22 mouse cellular contexts compared by ENCODE assay signal in the genomic region with DNA sequence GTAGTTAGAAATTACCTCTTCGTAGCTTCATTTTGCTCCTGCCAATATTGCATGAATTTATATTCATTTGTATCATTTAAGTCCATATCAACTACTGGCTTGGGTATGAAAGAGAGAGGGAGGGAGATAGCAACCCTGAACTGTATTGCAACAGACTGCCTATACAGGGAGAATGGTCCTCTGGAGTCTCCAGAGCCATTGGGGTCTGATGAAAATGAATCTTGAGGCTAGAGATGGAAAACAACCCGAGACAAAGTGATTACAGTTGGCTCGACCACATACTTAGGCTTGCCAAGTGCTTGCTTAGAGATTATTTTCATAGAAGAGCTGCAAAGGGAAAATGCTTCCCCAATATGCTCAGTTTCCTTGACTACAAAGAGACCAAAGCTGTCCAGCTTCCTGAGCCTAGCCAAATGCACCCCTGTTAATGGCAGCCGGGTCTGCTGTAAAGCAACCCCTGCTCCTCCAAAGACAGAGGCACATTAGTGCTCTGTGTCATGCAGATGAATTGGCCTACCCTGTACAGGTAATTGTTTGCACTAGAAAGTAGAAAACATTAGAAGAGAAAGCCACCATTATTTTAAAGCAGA.
DNase-seq lines count a peak whose midpoint lies in the region; ATAC-seq and TF ChIP-seq lines count a peak whose summit lies in the region.
"Had no signal": no experiment of that assay in that cellular context is flagged by ENCODE, and none has a peak within 500 bp of the region (broad histone marks: within the 10 kb centered on the region; RNA-seq: fewer than 3 reads in every experiment).

No protein-coding gene starts in this region.

- no peak for DNase-seq in hindbrain, embryonic 14.5 days (ENCODE audit: low spot score)
- DNase-seq in hindbrain, embryonic 10.5 days (ENCODE audit: low spot score) = no peak
- DNase-seq in left cerebral cortex, postnatal 4 days = peak; percentile 0
- no peak for DNase-seq in left cerebral cortex, adult 8-10 months (ENCODE audit: low spot score in 2 of 2)
- DNase-seq in forebrain, postnatal 0 days = peak; percentile 40
- DNase-seq in layer of hippocampus, postnatal 14 days (ENCODE audit: low spot score in 2 of 2) = peak; percentile 6 to 30
- DNase-seq: cerebellum, adult 9-11 months; gastrocnemius, postnatal 25 days; heart, adult 2 months; heart, postnatal 4 days; kidney, adult 18-20 months; kidney, postnatal 14 days; lung, postnatal 4 days; right cerebral cortex, adult 18-20 months had no signal

- no peaks in the 10 kb centered on the region for H3K36me3 ChIP-seq in hindbrain, embryonic 14.5 days (replicated peaks; ENCODE audit: control insufficient read depth, insufficient read depth)
- no peaks in the 10 kb centered on the region for H3K36me3 ChIP-seq in hindbrain, embryonic 10.5 days
- H3K36me3 ChIP-seq in forebrain, postnatal 0 days (ENCODE audit: insufficient read depth) = no peaks in the 10 kb centered on the region
- no peaks in the 10 kb centered on the region for H3K36me3 ChIP-seq in intestine, postnatal 0 days (ENCODE audit: control insufficient read depth, insufficient read depth)
- H3K36me3 ChIP-seq: embryonic facial prominence, embryonic 13.5 days; heart, embryonic 15.5 days; limb, embryonic 12.5 days; liver, embryonic 12.5 days; lung, embryonic 15.5 days had no signal

- no peak overlapping the region for H3K4me2 ChIP-seq in hindbrain, embryonic 14.5 days (replicated peaks)
- H3K4me2 ChIP-seq in forebrain, postnatal 0 days (ENCODE audit: low read depth) = no peak overlapping the region
- no peak overlapping the region for H3K4me2 ChIP-seq in intestine, postnatal 0 days (replicated peaks; ENCODE audit: low read depth)
- H3K4me2 ChIP-seq: embryonic facial prominence, embryonic 13.5 days; heart, embryonic 15.5 days; limb, embryonic 12.5 days; liver, embryonic 12.5 days; lung, embryonic 15.5 days had no signal

- intact Hi-C loops in left cerebral cortex, postnatal 4 days (cut with DNase I) = no loop called here

- no peak overlapping the region for H3K9ac ChIP-seq in hindbrain, embryonic 14.5 days
- H3K9ac ChIP-seq in forebrain, postnatal 0 days = no peak overlapping the region
- no peak overlapping the region for H3K9ac ChIP-seq in intestine, postnatal 0 days (ENCODE audit: low read depth, low read length)
- H3K9ac ChIP-seq: embryonic facial prominence, embryonic 13.5 days; heart, embryonic 15.5 days; limb, embryonic 12.5 days; liver, embryonic 12.5 days; lung, embryonic 15.5 days had no signal

- no peak for TF ChIP-seq CTCF in forebrain, postnatal 0 days (IDR thresholded peaks at IDR 0.05; ENCODE audit: low read depth)
- TF ChIP-seq CTCF in intestine, postnatal 0 days (IDR thresholded peaks at IDR 0.05; ENCODE audit: low read depth) = no peak

- no peak overlapping the region for H3K27ac ChIP-seq in hindbrain, embryonic 14.5 days
- no peak overlapping the region for H3K27ac ChIP-seq in hindbrain, embryonic 10.5 days
- peak overlapping the region; percentile 40 for H3K27ac ChIP-seq in forebrain, postnatal 0 days (ENCODE audit: low read depth, low read length)
- no peak overlapping the region for H3K27ac ChIP-seq in intestine, postnatal 0 days (ENCODE audit: low read depth, low read length)
- H3K27ac ChIP-seq: embryonic facial prominence, embryonic 13.5 days; heart, adult 2 months; heart, embryonic 15.5 days; left cerebral cortex, adult 2 months; limb, embryonic 12.5 days; liver, embryonic 12.5 days; lung, embryonic 15.5 days; stomach, postnatal 0 days had no signal

- H3K9me3 ChIP-seq in hindbrain, embryonic 14.5 days (ENCODE audit: control insufficient read depth, low read length) = no peaks in the 10 kb centered on the region
- H3K9me3 ChIP-seq in hindbrain, embryonic 10.5 days = no peaks in the 10 kb centered on the region
- H3K9me3 ChIP-seq in forebrain, postnatal 0 days (ENCODE audit: low read length) = no peaks in the 10 kb centered on the region
- H3K9me3 ChIP-seq in intestine, postnatal 0 days (ENCODE audit: control insufficient read depth) = no peaks in the 10 kb centered on the region
- H3K9me3 ChIP-seq: embryonic facial prominence, embryonic 13.5 days; heart, embryonic 15.5 days; limb, embryonic 12.5 days; liver, embryonic 12.5 days; lung, embryonic 15.5 days had no signal

- H3K4me1 ChIP-seq in hindbrain, embryonic 14.5 days (replicated peaks; ENCODE audit: control insufficient read depth, insufficient read depth, low read length) = no peaks in the 10 kb centered on the region
- H3K4me1 ChIP-seq in hindbrain, embryonic 10.5 days (replicated peaks) = no peaks in the 10 kb centered on the region
- H3K4me1 ChIP-seq in forebrain, postnatal 0 days (ENCODE audit: insufficient read depth) = no peaks in the 10 kb centered on the region; the same call in 1 of the 2 replicates
- no peaks in the 10 kb centered on the region for H3K4me1 ChIP-seq in intestine, postnatal 0 days (replicated peaks; ENCODE audit: control insufficient read depth, insufficient read depth, low read length)
- H3K4me1 ChIP-seq: embryonic facial prominence, embryonic 13.5 days; heart, embryonic 15.5 days; limb, embryonic 12.5 days; liver, embryonic 12.5 days; lung, embryonic 15.5 days had no signal

- H3K4me3 ChIP-seq in hindbrain, embryonic 14.5 days (replicated peaks; ENCODE audit: low read length) = no peak overlapping the region
- H3K4me3 ChIP-seq in hindbrain, embryonic 10.5 days = no peak overlapping the region
- no peak overlapping the region for H3K4me3 ChIP-seq in forebrain, postnatal 0 days (ENCODE audit: low read depth, low read length)
- no peak overlapping the region for H3K4me3 ChIP-seq in intestine, postnatal 0 days (ENCODE audit: low read depth, low read length)
- H3K4me3 ChIP-seq: embryonic facial prominence, embryonic 13.5 days; heart, adult 2 months; heart, embryonic 15.5 days; left cerebral cortex, adult 2 months; limb, embryonic 12.5 days; liver, embryonic 12.5 days; lung, embryonic 15.5 days had no signal

- 71% methylated on average over 4 of the region's 4 CpGs for WGBS in hindbrain, embryonic 14.5 days
- WGBS in hindbrain, embryonic 10.5 days = 86% methylated on average over 4 of the region's 4 CpGs
- WGBS in forebrain, postnatal 0 days = 39% methylated on average over 4 of the region's 4 CpGs
- 69% methylated on average over 4 of the region's 4 CpGs for WGBS in intestine, postnatal 0 days

- peak; percentile 53; the same call in 1 of the 2 replicates for ATAC-seq in hindbrain, embryonic 14.5 days (ENCODE audit: low FRiP score)
- peak; percentile 50 for ATAC-seq in forebrain, postnatal 0 days
- no peak for ATAC-seq in intestine, postnatal 0 days
- ATAC-seq: liver, embryonic 12.5 days had no signal

- H3K27me3 ChIP-seq in hindbrain, embryonic 14.5 days (ENCODE audit: control insufficient read depth, insufficient read depth, low read length) = no peaks in the 10 kb centered on the region
- H3K27me3 ChIP-seq in hindbrain, embryonic 10.5 days (ENCODE audit: insufficient read depth, poor library complexity, severe bottlenecking) = no peaks in the 10 kb centered on the region
- no peaks in the 10 kb centered on the region for H3K27me3 ChIP-seq in forebrain, postnatal 0 days (ENCODE audit: insufficient read depth, low read length)
- no peaks in the 10 kb centered on the region for H3K27me3 ChIP-seq in intestine, postnatal 0 days (replicated peaks; ENCODE audit: control insufficient read depth, insufficient read depth, low read length)
- H3K27me3 ChIP-seq: embryonic facial prominence, embryonic 13.5 days; heart, embryonic 15.5 days; limb, embryonic 12.5 days; liver, embryonic 12.5 days; lung, embryonic 15.5 days had no signal

Comparison
In these comparisons a context has a peak if more than half of its experiments do, and no peak if none do; other contexts are left out.
1. DNase-seq: peak in left cerebral cortex, postnatal 4 days (single experiment), forebrain, postnatal 0 days (single experiment) and layer of hippocampus, postnatal 14 days (2 of 2); none in hindbrain, embryonic 14.5 days (single experiment), hindbrain, embryonic 10.5 days (single experiment) and left cerebral cortex, adult 8-10 months (0 of 2).